Mouse (Mus musculus): ENCODE measurements around the gene 5530400C23Rik.
"Not testable (repeated sequence)": the region's sequence is repeated elsewhere in the genome, so short reads cannot be mapped to it uniquely, and the experiment has no call there.

The 5530400C23Rik gene

DNA sequence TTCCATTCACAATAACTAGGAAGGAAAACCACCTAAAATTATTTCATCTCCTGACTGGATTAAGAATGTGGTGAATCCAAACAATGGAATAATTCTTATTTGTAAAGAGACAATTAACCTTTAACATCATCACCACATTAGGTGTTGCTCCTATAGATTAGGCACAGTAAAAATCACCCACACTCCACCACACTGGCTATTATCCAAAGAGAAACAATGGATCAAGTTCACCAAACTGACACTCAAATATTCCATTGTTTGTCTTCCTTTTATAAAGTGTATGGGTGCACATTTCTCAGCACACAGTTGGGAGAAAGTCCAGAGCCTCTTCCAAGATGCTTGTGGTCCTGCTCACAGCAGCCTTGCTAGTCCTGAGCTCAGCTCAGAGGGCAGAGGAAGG is at the start of gene 5530400C23Rik:
TSS of gene 5530400C23Rik (plus strand) at position 301 of the 400 bp plus-strand sequence.
- not testable (repeated sequence) for DNase-seq

DNA sequence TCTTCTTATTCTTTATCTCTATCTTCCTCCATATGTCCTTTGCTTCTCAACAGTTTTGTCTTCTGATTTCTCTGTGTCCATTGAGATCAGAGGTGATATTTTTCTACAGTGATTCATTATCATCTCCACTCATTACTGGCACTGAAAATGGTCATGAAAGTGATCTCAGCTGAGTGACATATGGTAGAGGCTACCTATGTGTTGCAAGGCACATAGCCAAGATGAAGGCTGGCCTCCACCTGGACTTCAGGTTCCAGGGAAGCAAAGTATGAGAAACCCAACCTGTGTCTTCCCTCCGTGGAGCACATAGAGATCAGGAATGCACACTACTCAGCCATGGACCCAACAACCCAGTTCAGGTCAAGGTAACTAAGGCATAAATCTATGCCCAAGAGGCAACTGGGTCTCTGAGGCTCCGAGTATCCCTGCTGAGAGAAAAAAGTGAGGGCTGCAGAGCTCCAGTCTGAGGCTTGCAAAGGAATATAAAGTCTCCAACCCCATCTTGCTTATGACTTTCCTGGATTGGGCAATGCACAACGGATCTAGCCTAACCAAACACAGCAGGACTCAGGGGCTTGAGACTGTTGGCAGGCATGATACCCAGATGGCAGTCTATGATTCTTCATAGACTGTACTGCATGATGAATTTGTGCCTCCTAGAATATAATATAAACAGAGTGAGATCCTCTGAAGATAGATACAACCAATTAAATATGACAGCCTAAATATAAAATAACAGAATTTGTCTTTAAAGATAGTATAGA is 14.1 kb downstream of the 5530400C23Rik start:
- DNase-seq = no peak

DNA sequence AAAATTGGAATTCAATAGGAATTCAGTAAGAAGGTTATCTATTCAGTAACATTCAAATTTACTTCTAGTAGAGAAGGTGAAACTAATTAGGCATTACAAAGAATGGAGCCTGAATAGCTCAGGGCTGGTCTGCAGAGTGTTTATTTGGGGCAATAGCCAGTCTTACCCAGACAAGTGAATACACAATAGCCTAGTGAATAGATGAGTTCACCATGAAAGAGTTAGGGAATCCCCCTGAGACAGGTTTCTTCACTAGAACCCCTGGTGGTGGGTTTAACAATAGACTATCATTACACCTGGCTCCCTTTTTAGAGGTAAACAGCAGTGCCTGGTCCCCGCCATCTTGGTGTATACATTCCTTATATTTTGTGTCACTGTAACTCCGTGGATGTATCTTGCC is 21.9 kb downstream of the 5530400C23Rik start:
- not testable (repeated sequence) for DNase-seq

DNA sequence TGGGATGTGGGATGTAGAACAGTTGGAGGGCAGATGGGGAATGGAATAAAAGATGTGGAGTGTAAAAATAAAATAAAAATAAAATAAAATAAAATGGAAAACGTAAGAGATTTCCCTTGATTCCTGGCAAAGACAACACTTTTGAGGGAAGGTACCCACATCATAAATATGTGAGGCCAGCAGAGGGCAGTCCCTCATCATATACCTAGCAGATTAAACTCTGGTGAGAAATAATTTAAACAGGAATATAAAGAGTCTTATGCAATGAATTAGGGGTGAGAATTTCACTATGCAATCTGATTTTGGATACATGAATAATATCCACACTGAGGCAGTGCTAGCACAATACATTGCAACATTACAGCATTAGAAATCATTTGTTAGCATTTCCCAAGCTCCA is 46.5 kb downstream of the 5530400C23Rik start:
- DNase-seq = no peak

DNA sequence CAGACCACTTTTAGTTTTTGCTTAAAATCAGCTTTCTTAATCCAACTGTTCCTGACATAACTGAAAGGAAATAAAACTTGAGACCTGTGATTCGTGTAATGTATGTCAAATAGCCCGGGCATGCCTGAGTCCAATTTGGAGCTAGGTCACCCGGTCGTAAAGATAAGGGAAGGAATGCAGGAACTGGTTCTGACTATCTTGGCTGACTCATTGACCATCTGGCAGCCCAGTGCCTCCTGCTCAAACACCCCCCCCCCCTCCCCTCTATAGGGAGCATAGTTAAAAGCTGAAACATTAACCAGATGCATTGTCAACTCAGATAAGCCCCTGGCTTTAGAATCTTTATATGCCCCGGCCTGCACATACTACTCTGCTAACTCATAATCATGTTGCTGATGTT is 49.7 kb downstream of the 5530400C23Rik start:
- DNase-seq = not testable (repeated sequence)

Measured in lung, postnatal 14 days (tissue).